Mouse (Mus musculus): ENCODE results near the gene Ugt1a6b. TPM values are rescaled to one million over a fixed set of nuclear protein-coding genes. Genes with fewer than 3 reads are reported as not detected.
"Not testable (repeated sequence)": the region's sequence is repeated elsewhere in the genome, so short reads cannot be mapped to it uniquely, and the experiment has no call there.

The Ugt1a6b gene
- polyA plus RNA-seq, 1 experiment from 2014 or later: 0.70 TPM

DNA sequence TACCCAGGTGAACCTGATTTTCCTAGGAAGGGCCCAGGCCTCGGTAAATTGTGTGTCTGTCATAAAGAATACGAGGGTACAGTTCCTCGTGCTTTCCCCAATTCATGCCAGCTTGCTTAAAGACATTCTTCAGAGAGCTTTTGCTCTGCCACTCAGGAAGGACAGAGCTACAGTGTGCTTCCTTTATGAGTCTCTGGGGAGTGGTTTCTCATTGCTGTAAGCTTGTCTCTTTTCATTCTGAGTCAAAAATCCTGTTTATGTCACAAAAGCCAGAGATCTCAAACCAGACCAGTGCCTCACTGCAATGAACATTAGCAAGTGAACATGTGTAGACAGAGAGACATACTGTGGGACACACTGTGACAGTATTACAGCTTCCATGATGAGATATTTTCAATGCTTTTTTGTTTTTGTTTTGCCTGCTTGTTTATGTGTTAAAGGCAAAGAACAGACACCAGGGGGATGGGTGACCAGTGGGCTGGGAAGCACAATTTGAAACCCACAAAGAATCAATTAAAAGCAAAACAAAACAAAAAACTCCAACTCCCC lies 30.9 kb downstream of the Ugt1a6b start:
- WGBS: 43% methylated on average over 3 of the region's 3 CpGs
- no peak overlapping the region for H3K4me3 ChIP-seq
- H3K9me3 ChIP-seq: no peaks in the 10 kb centered on the region

DNA sequence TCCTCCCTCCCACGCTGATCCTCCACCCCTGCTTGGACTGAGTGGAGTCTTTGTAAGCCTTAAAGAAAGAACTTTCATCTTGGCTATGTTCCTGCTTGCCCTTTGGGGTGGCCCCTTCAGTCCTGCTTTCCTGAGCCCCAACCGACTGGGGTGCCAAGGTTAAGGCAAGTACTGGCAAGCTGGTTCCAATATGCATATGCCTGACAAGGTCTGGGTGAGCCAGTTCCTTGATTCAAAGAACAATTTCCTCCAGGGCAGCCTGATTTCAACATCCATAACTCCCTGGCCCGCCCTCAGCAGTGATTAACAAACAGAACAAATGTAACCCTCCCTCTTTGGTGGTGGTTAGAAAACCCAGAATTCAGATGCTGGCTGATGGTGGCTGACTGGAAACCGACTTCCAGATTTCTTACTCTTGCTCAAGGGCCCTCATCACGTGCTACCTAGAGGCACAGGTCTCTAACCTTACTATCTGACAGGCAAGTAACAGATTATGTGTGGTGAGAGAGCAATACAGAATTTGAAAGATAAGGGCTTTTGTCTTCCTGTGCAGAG lies 31.5 kb downstream of the Ugt1a6b start, which contains the start of gene Ugt1a6a:
TSS of gene Ugt1a6a (plus strand) at position 353 of the 555 bp plus-strand sequence.
- H3K27ac ChIP-seq: 0 out of 2 replicates have a peak within 1 kb of the TSS, but pooled peaks have one; percentile 42
- H3K27me3 ChIP-seq (replicated peaks); H3K36me3 ChIP-seq (replicated peaks); ATAC-seq (replicated peaks); H3K4me1 ChIP-seq; H3K4me2 ChIP-seq; H3K9me3 ChIP-seq; H3K9ac ChIP-seq; H3K4me3 ChIP-seq: not testable (repeated sequence)
- 48% methylated on average over 5 of the region's 5 CpGs for whole genome bisulfite sequencing

More for the DNA sequence above, 30.9 kb downstream of the Ugt1a6b start:
- ATAC-seq (replicated peaks): no peak
- no peak overlapping the region for H3K9ac ChIP-seq
- H3K4me1 ChIP-seq: peaks cover 7% of the 10 kb centered on the region; the same call in 1 of the 2 replicates
- H3K27me3 ChIP-seq (replicated peaks): no peaks in the 10 kb centered on the region
- 0 out of 2 replicates have a peak overlapping the region, but pooled peaks have one; percentile 42 for H3K27ac ChIP-seq
- H3K36me3 ChIP-seq (replicated peaks): no peaks in the 10 kb centered on the region
- H3K4me2 ChIP-seq: no peak overlapping the region

DNA sequence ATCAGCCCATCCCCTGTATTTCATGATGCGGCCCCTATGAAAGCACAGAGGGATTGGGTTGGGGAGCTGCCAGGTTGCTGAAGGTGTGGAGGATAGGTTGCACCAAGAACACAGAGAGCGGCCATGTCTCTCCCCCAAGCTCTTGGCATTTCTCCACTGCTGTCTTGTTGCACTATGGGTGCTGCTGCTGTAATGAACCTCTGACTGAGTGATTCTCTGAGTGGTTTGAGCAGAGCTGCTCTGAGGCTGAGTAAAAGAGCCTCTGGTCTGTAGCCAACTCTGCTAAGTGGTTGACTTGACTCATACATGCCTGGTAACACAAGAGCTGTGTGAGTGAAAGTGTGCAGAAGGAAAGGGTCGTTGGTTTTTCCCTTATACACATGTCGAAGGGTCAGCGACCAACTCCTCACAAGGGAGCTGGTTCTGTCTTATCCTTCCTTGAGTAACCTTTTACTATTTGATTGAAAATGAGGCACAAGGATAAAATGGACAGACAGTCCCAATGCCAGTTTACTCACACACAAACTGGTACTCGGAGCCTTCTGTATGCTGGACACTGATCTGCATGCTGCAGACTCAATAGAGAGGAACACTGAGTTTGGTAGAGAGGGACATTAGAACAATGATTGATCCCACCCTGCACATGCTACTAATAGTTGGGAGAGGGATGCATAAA lies 32.3 kb downstream of the Ugt1a6b start:
- H3K4me1 ChIP-seq; H3K36me3 ChIP-seq (replicated peaks); H3K4me2 ChIP-seq; H3K9ac ChIP-seq; H3K27me3 ChIP-seq (replicated peaks); ATAC-seq (replicated peaks); H3K4me3 ChIP-seq; H3K27ac ChIP-seq; H3K9me3 ChIP-seq: not testable (repeated sequence)
- WGBS: 94% methylated on average over 5 of the region's 6 CpGs

DNA sequence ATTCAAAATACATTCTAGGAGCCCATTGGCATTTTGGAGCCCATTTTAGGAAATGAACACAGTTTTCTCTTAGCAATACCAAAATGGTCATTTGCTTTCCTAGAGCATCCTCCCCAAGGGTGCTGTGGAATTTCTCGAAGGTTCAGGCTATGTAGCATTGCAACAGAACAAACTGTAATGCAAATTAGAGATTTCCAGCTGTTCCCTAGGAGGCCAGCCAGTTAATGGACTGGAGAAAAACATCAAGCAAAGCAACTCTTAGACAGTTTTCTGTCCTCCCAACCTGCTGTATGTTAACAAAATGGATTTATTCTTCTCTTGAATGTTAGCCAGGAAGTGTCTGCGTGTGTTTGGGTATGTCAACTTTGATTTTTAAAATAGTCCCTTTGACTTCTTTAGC lies 33.6 kb downstream of the Ugt1a6b start:
- Histone ChIP-seq H3K4me1 (peaks cover 7% of the 10 kb centered on the region; the same call in 1 of the 2 replicates), H3K4me3 (no peak overlapping the region), H3K27me3 (replicated peaks) (no peaks in the 10 kb centered on the region), H3K9ac (no peak overlapping the region), H3K4me2 (no peak overlapping the region), H3K36me3 (replicated peaks) (no peaks in the 10 kb centered on the region), H3K9me3 (no peaks in the 10 kb centered on the region), H3K27ac (no peak overlapping the region)
- ATAC-seq (replicated peaks): no peak
- 67% methylated on average over 2 of the region's 2 CpGs for WGBS

DNA sequence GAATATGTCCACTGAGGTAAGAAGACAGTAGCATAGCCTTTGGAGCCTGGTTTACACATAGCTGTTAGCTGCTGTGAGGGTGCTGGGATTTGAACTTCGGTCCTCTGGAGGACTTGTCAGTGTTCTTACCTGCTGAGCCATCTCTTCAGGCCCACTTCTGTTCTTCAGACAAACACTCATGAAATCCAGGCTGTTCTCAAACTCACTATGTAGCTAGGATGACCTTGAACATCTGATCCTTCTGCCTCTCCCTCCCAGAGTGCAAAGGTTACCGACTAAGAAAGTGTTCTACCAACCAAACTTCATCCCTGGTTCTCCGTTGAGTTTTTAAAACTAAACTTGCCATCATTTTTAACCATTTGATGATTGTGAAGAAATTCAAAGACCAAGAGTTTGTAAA lies 34.2 kb downstream of the Ugt1a6b start:
- H3K27me3 ChIP-seq (replicated peaks): no peaks in the 10 kb centered on the region
- peaks cover 7% of the 10 kb centered on the region; the same call in 1 of the 2 replicates for H3K4me1 ChIP-seq
- no peak overlapping the region for H3K27ac ChIP-seq
- 92% methylated on average over 3 of the region's 3 CpGs for WGBS
- H3K36me3 ChIP-seq (replicated peaks): no peaks in the 10 kb centered on the region
- ATAC-seq (replicated peaks): no peak
- H3K4me2 ChIP-seq: no peak overlapping the region
- no peak overlapping the region for H3K9ac ChIP-seq
- no peak overlapping the region for H3K4me3 ChIP-seq
- no peaks in the 10 kb centered on the region for H3K9me3 ChIP-seq

DNA sequence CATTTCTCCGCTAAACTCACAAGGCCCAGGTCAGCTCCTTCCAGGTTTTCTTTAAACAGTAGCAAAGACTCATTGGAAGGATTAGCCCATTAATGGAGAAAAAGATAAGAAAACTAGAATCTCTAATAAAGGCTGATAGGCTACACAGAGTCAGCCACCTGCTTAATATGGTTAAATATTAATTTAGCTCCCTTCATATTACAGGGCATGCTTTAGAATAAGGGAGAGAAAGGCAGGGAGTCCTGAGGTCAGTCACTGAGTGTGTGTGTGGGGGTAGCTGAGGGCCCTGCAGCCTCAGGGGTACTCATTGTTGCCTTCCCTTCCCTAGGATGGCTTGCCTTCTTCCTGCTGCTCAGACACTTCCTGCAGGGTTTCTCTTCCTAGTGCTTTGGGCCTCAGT lies 35.1 kb downstream of the Ugt1a6b start:
- Histone ChIP-seq H3K27me3 (replicated peaks) (no peaks in the 10 kb centered on the region), H3K9ac (no peak overlapping the region), H3K9me3 (no peaks in the 10 kb centered on the region), H3K36me3 (replicated peaks) (no peaks in the 10 kb centered on the region), H3K4me2 (no peak overlapping the region), H3K27ac (no peak overlapping the region), H3K4me1 (peaks cover 7% of the 10 kb centered on the region; the same call in 1 of the 2 replicates), H3K4me3 (no peak overlapping the region)
- no peak for ATAC-seq (replicated peaks)
- WGBS: 90% methylated on average over 1 of the region's 1 CpGs

DNA sequence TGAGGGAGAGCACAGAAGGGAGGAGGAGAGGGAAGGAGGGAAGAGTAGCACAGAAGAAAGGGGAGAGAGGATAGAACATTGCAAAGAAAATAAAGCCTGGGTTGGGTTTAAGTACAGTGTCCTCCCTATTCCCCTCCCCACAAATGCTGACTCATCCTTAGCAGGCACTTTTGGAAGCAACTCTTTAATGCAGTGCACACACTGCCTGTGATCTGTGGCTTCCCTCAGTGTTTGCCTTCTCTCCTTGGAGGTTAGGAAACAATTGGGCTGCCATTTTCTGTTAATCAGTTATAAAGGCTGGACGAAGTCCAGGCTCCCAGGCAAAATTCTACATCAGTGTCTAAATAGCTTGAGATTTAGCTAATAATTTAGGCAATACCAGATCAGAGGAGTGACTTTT lies 37.4 kb downstream of the Ugt1a6b start:
- H3K9me3 ChIP-seq; ATAC-seq (replicated peaks); H3K36me3 ChIP-seq (replicated peaks); H3K4me1 ChIP-seq; H3K27ac ChIP-seq; H3K9ac ChIP-seq; H3K4me3 ChIP-seq; H3K27me3 ChIP-seq (replicated peaks); H3K4me2 ChIP-seq: not testable (repeated sequence)
- 55% methylated on average over 1 of the region's 1 CpGs for WGBS

DNA sequence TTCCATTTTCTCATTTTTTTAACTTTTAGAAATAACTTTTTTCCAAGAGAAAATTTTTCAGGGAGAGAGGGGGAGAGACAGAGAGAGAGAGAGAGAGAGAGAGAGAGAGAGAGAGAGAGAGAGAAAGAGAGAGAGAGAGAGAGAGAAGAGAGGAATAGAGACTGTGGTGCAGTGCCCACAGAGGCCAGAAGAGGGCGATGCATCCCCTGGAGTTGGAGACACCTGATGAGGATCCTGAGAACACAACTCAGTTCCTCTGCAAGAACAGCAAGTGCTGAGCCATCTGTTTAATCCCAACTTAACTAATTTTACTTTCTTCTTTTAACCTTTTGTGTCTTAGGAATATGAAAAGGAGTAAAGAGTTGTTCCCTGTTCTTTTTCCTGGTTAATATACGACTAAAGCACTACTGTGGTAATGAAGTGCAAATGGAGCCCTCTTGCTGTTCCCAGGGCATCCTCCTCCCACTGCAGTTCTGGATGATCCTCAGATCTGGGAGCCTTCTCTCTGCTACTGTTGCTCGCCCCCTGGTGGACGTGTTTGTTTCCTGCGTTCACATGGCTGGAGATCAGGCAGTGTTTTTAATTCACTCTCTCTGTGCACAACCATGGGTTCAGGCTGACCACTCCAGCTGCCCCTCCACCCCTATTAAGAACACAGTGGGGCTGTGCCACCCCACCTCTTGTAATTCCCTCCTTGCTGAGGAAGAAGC lies 41.1 kb downstream of the Ugt1a6b start:
- H3K9me3 ChIP-seq: not testable (repeated sequence)

DNA sequence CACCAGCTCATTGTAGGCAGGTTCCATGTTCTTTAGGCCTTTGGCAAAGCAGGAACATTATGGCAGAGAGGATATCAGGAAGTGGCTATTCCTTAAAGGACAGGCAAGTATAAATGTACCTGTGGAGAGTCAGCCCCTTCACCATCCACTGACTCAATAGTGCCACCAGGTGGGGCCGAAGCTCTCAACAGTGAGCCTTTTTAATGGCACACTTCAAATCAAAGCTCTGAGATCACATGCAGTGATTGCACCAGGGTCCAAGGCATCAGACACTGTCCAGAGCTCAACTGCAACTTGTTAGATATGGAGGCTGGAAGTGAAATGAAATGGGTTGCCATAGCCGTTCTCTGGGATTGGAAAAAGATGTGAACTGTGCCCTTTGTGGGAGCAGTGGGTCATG lies 42.2 kb downstream of the Ugt1a6b start:
- ATAC-seq (replicated peaks); H3K27me3 ChIP-seq (replicated peaks); H3K4me1 ChIP-seq; H3K4me2 ChIP-seq; H3K9me3 ChIP-seq; H3K4me3 ChIP-seq; H3K36me3 ChIP-seq (replicated peaks); H3K27ac ChIP-seq; H3K9ac ChIP-seq: not testable (repeated sequence)
- WGBS: 78% methylated on average over 2 of the region's 2 CpGs

More for the DNA sequence above, 41.1 kb downstream of the Ugt1a6b start:
- not testable (repeated sequence) for ATAC-seq (replicated peaks); H3K4me1 ChIP-seq; H3K27ac ChIP-seq; H3K4me3 ChIP-seq; H3K36me3 ChIP-seq (replicated peaks); H3K4me2 ChIP-seq; H3K9ac ChIP-seq; H3K27me3 ChIP-seq (replicated peaks)
- 1% methylated on average over 5 of the region's 5 CpGs for WGBS

DNA sequence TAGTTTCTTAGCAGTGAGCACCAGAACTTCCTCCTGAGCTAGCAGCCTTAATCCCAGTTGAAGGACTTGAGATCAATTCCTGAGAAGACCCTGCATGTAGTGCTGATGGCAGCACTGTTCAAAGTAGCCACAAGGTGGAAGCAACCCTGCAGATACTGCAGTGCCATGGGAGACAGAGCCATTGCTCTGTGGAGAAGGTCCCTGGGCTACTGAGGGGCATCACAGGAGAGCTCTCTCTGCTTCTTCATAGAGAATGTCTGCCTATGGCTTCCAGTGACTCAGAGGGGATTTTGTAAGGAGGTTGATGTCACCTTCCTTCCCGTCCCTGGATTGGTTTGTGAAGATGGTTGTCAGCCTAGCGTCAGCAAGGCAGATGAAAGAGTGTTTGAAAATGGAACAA lies 47.1 kb downstream of the Ugt1a6b start:
- not testable (repeated sequence) for H3K36me3 ChIP-seq (replicated peaks); H3K27me3 ChIP-seq (replicated peaks); H3K9ac ChIP-seq; ATAC-seq (replicated peaks); H3K4me2 ChIP-seq; H3K9me3 ChIP-seq; H3K27ac ChIP-seq; H3K4me3 ChIP-seq; H3K4me1 ChIP-seq
- 75% methylated on average over 2 of the region's 2 CpGs for WGBS

DNA sequence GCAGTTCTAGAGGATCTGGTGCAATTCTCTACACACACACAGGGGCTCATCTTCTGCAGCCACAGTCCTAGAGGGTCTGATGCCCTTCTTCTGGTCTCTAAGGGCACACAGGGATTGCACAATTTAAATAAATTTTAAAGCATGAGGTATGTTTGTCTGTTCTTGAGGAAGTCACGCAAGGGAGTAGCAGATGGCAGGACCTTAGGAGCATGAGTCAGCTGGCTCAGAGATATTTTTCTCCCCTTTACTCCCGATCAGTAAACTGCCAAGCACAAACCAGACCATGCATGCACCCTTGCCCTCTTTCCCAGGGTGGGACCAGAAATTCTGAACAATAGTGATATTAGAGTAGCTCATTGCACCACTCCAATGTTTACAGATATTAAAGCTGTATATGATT lies 55.4 kb downstream of the Ugt1a6b start:
- Histone ChIP-seq H3K4me2 (no peak overlapping the region), H3K36me3 (replicated peaks) (no peaks in the 10 kb centered on the region), H3K9me3 (no peaks in the 10 kb centered on the region), H3K9ac (no peak overlapping the region), H3K4me1 (no peaks in the 10 kb centered on the region), H3K27me3 (replicated peaks) (no peaks in the 10 kb centered on the region), H3K27ac (no peak overlapping the region), H3K4me3 (no peak overlapping the region)
- WGBS: 82% methylated on average over 2 of the region's 2 CpGs
- no peak for ATAC-seq (replicated peaks)

DNA sequence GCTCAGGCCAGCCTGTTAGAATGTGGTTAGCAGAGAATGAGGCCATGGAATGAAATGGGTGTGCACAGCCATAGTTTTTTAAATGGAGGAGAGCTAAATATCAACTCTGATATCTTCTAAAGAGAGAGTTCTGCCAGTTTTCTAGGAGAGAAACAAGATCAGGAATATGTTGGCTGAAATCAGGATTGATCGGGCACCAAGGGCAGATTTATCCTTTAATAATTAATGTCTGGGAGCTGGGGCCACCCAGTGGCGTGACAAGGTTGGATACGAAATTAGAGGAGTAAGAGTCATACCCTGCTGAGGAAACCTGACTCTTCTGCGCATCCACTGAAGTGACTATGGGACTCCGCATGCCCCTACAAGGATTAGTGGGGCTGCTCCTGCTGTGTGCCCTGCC lies 62.7 kb downstream of the Ugt1a6b start, which contains the start of gene Ugt1a5:
TSS of gene Ugt1a5 (plus strand) at position 302 of the 400 bp plus-strand sequence.
- no peak within 1 kb of the TSS for H3K27ac ChIP-seq
- no peaks in the 10 kb centered on the region for H3K27me3 ChIP-seq (replicated peaks)
- ATAC-seq (replicated peaks): no peak
- H3K36me3 ChIP-seq (replicated peaks): no peaks in the 10 kb centered on the region
- no peak within 1 kb of the TSS for H3K4me2 ChIP-seq
- 82% methylated on average over 5 of the region's 5 CpGs for WGBS
- no peaks in the 10 kb centered on the region for H3K9me3 ChIP-seq
- H3K9ac ChIP-seq: no peak within 1 kb of the TSS
- no peaks in the 10 kb centered on the region for H3K4me1 ChIP-seq
- no peak within 1 kb of the TSS for H3K4me3 ChIP-seq
